Mouse (Mus musculus) T-helper 1 cell (primary cell): ENCODE data around the gene Chrnb1.

Source experiments
- in situ Hi-C: fragments of 300-600 bp; cut with MboI, MseI; formaldehyde crosslinking; loops from one replicate; pipeline ENCODE4 v1.15.1; 2025; ENCODE audit warnings: high pct_unique_total_duplicates

The Chrnb1 gene

DNA sequence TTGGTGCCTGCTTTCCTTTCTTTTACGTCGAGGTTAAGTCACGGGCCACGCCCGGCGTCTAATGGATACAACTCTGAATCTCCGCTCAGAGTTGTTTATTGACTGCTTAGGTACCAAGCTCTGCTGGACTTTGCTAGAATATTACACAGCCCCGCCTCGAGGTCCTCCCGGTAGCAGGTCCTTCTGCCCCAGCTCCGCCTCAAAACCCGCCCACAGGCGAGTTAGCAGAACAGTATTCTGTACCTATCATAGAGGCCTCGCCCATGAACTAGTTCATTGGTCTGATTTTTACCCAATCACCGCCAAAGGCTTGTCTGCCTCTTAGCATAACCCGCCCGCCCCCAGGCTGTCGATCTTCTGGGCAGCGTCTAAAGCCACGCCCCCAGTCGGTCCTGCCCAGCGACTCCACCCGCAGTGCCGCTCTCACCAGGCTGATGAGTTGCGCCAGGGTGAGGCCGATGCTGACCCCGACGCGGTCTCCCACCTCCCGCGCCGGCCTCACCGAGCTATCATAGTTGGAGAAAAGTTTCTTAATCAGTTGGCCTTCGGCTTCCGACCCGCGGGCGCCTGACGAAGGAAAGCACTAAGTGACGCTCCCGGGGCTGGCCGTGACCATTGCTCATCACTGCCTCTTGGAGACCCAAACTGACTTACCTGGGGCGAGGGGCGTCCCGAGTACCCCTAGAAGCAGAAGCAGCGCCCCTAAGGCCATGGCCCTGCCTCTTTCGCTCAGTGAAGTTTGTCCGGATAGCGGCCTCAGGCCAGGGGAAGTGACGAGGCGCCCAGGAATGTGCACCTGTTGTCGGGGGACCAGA lies at the start of gene Chrnb1:
Gene Chrnb1 (minus strand): TSS at position 776 of the 815 bp plus-strand sequence.
- in situ Hi-C loops: no loop called here

DNA sequence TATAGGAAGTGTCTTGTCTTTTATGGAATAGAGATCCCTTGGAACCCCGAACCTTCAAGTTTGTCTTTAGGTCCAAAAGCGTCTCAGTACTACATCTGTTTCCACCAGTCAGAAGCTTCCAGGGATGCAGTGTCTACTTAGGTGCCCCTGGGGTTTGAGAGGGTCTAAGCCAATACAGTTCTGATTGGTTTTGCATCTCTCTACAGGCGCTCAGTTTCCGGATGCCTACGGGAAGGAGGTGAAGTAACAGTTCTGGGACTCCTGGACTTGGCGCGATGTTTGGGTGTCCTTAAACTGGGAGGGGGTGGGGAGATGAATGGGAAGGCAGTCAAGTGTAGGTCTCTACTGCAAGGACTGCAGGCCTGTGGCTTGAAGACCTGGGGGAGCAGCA lies 43.0 kb upstream of the Chrnb1 start:
- in situ Hi-C loops: no loop called here

DNA sequence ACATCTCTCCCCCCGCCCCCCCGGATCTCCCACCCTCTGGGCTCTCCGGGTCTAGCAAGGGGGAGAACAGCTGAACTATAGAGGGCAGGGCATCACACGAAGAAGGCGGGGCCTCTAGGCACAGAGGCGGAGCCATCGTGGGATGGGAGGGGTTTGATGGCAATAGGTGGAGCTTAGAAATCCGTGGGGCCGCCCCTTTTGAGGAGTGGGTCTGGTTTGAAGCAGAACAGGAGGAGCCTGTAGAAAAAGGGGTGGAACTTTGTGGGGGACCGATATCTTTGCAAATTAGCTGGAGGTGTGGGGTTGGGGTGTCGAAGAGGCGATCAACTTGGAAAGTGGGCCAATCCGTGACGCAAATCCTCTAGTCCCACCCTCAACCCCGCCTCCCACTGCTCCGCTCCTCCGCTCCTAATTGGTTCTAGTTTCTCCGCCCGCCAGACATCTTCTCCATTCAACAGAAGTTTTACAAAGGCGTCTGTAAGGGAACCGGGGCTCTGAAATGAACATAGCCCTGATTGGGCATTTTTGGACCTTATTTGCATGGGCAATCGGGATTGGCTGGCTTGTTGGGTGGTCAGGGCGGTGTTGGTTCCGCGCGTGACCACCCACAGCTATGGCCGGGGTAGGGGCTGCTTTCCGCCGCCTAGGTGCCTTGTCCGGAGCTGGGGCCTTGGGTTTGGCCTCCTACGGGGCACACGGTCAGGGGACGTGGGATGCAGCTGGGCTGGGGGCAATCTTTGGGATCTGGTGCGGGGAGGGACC lies 42.4 kb upstream of the Chrnb1 start, which contains the start of gene Tmem256:
Gene Tmem256 (plus strand): TSS at position 563 of the 762 bp plus-strand sequence.
- in situ Hi-C loops: no loop called here

DNA sequence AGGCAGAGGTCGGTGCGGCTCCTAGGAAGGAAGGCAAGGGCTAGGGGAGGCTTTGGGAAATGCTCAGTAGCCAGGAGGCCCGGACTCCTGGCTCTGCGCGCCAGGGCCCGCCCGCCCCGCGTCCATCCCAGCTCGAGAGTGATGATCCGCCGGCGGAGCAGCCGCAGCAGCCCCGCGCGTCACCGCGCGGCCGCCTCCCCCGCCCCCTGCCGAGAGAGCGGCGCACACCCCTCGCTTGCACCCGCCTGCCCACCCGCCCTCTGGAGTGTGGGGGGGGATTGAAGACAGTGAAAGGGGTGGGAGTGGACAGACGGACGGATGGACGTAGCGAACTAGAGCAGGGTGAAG lies 41.8 kb upstream of the Chrnb1 start, which contains the start of gene Nlgn2:
Gene Nlgn2 (minus strand): TSS at position 181 of the 348 bp plus-strand sequence.
- in situ Hi-C loops: no loop called here

DNA sequence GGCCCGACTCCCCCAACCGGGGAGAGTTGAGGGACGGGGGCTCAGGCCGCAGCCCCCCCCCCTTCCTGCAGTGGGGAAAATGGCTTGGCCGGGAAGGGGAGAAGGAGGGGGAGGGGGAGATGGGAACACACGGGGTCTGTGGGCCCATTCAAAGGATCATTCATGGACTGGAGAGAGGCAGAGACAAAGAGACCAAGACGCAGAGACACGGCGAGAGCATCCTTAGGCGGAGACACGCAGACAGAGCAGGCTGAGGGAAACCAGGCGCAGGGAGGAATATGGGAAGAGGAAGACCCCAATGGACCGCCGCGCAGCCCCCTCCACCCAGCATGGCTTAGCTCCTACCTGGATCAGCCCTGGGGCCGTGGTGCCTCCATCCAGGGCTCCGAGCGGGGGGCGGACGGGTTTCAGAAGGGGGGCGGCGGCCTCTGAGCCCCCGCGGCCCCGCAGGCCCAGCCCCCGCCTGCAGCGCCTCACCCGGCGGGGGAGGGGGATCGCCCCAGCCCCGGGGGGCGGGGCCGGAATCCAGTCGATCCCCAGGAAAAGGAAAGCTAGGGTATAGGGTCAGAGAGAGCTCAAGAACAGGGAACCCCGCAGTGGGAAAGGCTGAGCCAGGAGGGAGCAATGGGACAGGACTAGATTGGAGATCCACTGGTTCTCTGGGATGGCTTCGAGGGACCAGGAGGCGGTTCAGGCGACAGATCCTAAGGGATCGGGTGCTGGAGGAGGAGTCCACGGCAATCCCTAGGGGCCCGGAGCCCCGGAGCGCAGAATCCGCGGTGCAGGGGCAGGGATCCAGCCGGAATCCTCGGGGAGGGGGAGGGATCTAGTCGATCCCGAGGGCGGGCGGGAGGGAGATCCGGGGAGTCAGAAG lies 41.2 kb upstream of the Chrnb1 start:
- in situ Hi-C loops: no loop called here

DNA sequence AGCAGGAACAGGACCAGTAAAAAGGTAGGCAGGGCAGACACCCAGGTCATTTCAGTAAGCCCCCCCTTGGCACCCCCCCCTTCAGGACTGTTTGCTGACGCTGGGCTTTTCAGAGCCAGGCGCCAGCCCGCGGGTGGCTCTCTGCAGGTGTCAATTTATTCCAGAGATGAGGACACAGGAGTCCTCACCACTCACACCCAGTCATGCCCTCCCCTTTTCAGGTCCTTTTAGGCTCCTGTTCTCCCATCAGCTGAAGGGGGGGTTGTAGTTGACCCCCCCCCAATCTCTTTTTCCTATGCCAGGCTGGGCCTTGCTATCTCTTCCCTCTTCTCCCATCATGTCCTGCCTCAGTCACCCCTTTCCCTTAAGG lies 40.2 kb upstream of the Chrnb1 start:
- in situ Hi-C loops: no loop called here

DNA sequence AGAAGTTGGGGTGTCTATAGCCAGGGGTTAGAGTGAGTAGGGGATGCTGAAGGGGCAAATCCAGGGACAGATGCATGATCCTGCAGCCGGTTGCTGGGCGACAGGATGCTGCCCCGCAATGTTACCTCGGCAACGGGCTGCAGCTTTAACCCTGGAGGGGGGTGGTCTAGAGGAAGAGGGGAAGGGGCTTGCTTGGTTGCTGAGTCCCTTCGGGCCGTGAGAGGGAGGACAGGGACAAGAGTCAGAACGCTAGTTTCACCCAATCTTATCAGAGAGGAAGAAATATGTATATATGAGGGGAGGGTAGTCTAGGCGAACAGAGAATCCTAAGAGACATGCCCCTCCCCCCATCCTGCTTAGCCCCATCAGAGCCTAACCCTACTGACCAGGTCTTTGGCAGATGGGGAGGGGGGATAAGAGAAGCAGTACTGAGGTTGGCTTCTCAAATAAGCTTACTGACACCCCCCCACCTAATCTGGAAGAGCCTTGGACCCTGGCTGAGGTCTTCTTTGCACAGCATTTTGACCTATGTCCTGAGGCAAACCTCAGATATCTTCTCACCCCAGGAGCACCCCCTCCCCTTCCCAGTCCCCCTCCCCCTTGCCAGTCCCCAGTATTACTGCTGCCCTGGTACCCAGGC lies 39.7 kb upstream of the Chrnb1 start:
- in situ Hi-C loops: no loop called here

DNA sequence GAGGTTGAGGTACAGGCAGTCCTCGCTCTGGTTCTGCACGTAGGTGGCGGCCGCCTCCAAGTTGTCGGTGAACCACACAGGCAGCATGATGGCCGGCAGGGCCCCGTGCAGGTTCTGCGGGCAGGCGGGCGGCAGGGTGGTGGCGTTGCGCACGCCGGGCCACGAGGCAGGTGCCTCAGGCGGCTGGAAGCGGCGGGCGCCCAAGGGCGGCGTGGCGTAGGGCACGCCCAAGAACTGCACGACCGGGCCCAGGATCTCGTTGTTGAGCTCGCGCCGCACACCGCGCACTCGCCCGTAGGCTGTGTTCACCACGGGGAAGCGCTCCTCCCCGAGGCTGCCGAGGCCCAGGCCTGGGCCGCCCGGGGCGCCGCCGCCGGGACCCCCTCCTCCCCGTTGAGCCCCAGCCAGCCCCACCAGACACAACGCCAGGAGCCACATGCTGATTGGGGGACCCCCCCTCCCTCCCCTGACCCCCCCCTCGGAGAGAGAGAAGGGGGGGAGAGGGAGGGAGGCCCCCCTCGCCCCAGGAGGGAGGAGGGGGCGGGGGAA lies 38.3 kb upstream of the Chrnb1 start:
- in situ Hi-C loops: no loop called here

DNA sequence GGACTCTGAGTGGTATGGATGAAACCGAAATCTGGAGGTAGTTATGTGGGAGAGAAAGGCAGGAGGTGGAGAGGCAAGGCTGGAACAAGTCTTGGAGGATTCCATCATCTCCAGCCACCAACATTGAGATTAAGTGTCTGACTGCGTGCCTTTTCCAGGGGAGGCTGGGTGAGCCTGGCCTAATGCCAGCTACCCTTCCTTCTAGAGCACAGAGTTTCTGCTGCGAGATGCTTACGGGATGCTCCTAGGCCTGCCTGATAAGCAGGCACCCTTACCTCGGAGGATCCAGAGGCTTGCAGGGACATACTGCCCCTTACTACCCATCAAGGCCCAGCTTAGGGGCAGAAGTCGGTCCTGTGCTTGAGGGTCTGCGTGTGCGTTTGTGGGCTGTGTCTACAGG lies 37.8 kb upstream of the Chrnb1 start:
- in situ Hi-C loops: no loop called here

DNA sequence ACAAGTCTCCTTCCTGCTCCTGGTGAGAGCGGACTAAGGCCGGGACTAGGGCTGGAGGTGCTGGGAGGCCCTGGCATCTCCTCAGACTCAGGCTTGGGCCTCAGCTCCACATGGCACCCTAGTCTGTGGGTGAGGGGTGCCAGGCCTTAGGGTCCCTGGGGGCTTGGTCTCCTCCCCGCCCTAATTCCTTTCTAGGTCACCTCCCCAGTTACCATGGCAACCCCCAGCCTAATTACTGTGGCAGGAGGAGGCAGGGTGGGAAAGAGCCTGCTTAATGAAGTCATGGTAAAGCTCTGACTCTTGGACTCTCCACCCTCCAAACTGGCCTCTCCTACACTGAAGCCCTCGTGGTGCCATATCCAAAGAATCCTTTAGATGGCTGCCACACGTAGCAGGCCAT lies 33.1 kb upstream of the Chrnb1 start:
- in situ Hi-C loops: no loop called here

DNA sequence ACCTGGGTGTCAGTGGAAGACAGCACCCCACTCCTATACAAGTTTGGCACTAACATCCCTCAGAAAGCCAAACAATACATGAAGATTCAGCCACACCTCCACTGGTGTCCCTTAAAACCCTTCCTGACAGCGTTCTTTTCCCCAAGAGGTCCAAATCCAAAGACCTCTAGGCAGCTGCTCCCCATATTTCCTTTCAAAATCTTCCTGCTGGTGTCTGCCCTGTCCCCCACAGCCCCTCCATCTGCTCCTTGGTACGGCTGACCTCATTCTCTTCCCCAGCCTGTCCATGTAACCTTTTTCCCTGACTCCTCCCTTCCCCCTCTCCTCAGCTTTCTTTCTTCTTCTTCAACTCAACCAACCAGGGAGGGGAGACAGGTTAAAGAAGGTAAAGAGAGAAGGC lies 27.7 kb upstream of the Chrnb1 start:
- in situ Hi-C loops: no loop called here

DNA sequence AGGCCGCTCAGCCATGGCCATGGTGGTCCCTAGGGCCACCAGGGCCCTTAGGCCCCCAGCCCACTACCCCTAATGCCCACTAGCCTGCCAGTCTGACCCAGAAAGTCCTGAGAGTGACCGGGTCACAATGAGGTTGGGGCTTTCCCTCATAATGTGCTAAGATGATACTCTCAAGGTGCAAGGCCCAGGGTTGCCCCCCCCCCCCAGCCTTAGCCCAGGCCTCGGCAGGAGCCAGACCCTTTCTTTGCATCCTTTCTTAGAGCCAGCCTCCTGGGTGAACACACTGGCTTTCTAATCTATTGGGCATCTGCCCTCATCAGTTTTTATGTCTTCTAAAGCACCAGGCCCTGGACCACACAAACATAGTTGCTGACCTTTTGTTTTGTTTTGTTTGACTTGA lies 26.3 kb upstream of the Chrnb1 start, which contains the start of gene Spem1:
Gene Spem1 (minus strand): TSS at position 101 of the 400 bp plus-strand sequence.
- in situ Hi-C loops: no loop called here

DNA sequence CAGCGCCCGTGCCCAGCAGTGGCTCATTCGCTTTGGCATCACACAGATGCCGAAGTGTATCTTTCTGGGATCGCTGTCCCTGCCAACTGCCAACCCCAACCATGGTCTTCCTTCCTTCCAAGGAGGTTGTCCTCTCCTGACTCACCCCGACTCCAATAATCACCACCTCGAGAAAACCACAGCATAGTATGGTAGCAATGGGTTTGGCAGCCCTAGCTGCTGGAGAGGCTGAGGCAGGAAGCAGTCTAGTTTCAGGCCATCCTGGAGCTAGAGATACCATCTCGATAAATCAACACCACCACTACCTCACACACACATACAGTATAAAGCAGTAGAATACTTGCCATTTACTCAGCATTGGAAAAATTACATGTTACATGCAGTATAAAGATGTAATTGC lies 23.1 kb upstream of the Chrnb1 start:
- in situ Hi-C loops: no loop called here

DNA sequence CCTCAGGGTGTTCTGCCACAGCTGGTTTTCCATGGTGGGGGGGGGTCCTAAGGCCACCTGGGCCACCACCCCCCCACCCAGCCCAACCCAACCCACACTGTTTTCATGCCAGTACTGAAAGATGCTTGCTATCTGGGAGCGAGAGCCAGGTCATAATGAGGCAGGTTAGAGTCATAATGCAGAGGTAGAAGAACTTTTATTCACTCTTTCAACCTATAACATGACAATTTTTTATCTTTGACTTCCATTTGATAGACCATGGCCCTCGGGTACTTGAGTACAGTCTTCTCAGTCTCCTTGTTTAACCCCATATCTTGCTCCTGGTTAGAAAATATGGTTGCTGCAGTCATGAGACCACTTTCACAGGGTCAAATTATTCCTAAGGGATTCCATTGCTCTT lies 22.6 kb upstream of the Chrnb1 start, which contains the start of gene Spem2:
Gene Spem2 (minus strand): TSS at position 101 of the 400 bp plus-strand sequence.
- in situ Hi-C loops: no loop called here

DNA sequence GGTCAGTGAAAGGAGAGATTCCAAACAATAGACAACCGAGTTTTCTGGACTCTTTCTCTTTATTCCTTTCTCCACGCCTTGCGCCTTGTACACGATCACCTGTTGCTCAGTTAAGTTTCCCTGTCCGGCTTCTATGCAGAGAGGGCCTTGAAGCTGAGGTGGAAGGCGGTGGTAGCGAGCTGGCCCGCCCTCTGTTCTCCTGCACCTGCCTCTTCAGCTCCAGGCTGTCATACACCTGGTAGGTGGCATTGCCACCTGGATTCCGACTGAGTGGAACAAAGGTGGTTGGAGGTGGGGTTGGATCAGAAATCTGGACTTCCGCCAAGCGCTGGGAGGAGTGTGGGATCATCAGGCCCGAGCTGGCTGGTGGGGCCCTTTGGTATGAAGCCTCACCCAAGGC lies 20.8 kb upstream of the Chrnb1 start:
- in situ Hi-C loops: no loop called here

DNA sequence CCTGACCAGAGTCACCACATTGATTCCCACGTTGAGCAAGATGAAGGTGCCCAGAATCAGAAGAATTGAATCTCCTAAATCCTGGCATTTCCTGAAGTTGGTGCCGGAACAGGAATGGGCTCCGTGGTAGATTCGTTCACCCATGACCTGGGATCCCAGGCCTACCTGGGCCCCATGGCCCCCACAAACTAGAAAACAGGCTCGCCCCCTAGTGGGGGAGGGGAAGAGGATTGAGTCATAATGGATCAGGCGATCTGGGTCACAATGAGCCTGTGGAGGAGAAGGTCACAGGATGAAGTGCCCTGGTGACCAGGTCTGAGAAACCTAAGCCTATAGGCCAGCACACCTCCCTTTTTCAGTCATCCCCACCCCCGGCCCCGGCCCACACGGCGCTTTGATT lies 19.4 kb upstream of the Chrnb1 start, which contains the start of gene Gm39566:
Gene Gm39566 (minus strand): TSS at position 144 of the 400 bp plus-strand sequence.
- in situ Hi-C loops: no loop called here

DNA sequence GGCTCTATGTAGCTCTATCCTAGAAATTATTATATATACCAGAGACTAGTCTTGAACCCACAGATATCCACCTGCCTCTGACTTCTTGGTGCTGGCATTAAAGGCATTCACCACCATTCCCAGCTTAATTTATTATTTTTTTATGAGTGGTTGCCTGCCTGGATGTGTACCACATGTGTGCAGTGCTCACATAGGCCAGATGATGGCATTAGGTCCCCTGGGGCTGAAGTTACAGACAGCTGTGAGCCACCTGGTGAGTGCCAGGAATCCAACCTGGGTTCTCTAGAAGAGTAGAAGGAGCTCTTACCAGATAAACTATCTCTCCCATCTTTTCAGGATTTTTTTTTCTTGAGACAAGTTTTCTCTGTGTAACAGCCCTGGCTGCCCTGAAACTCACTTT lies 14.5 kb upstream of the Chrnb1 start:
- in situ Hi-C loops: no loop called here

DNA sequence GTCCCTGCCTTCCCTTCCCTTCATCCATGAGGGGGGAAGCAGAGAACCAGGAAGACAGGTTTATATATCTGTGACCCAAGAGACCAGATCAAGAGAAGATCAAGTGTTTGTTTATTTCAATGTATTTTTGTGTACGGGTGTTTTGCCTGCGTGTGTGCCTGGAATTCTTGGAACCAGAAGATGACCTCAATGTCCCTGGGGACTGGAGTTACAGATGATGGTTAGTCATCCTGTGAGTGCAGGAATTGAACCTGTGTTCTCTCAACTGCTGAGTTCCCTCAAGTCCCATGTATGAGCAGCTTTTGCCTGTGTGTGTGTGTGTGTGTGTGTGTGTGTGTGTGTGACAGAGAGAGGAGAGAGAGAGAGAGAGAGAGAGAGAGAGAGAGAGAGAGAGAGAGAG lies 11.9 kb upstream of the Chrnb1 start:
- in situ Hi-C loops: loop anchor here (5.0 kb wide), 1 partner anchor 70 kb away; the partner anchor contains the start of gene Tmem95

DNA sequence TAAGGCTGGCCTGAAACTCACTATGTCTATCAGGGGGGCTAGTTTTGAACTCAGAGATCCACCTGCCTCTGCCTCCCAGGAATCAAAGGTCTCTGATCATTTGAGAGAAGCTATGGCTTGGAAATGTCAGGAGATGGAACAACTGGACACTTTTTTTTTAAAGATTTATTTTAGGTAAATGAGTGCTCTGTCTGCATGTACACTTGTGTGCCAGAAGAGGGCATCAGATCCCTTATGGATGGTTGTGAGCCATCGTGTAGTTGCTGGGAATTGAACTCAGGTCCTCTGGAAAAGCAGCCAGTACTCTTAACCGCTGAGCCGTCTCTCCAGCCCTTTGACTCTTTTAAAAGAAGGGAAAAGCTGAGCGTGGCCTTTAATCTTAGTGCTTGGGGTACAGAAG lies 10.6 kb upstream of the Chrnb1 start:
- in situ Hi-C loops: loop anchor here (5.0 kb wide), 1 partner anchor 71 kb away; the partner anchor contains the start of gene Tmem95
